Mouse (Mus musculus) adrenal gland, postnatal 14 days (tissue): Measurements from ENCODE around the gene Ptprg. TPM values are rescaled to one million over a fixed set of nuclear protein-coding genes. Genes with fewer than 3 reads are reported as not detected.

Experiments used
- DNase-seq: peaks from one replicate; pipeline ENCODE4 v3.0.0; 2021; ENCODE audit warnings: mixed read lengths
- total RNA-seq: library from RNA; stranded (reverse); gene quantifications from 2 replicates; pipeline ENCODE4 v1.2.3, GENCODE M21; 2021

Ptprg gene
- total RNA-seq, 1 experiment from 2014 or later: 99.9 TPM

GRCm38 (mm10) chr14:11564456-11564855, 11.1 kb downstream of the Ptprg start:
- no peak for DNase-seq

GRCm38 (mm10) chr14:11565283-11565682, 12.0 kb downstream of the Ptprg start:
- DNase-seq: no peak

DNA sequence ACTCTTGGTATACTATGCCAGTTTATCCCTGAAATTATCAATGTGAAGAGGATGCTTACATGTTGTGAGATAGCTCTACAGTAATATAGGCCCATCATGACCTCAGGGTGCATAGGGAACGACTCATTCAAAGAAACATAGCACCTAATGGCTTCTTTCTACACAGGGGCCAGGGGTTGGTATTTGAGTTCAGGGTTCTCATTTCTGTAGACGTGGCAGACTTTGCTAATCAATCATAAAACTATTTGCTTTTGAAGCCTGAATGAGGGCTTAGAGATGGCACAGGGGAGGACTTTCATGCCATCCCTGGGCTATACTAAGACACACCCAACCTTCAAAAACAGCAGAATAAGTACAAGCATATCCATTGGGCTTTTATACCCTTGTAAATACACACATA, 16.4 kb downstream of the Ptprg start:
- DNase-seq: no peak

GRCm38 (mm10) chr14:11571766-11572394, 18.5 kb downstream of the Ptprg start:
- peak; percentile 57 for DNase-seq

GRCm38 (mm10) chr14:11572395-11572784, 19.1 kb downstream of the Ptprg start:
- DNase-seq: no peak

- DNase-seq: no peak
Observed at GRCm38 (mm10) chr14:11573710-11574109, 20.4 kb downstream of the Ptprg start.

GRCm38 (mm10) chr14:11577276-11577909, 24.1 kb downstream of the Ptprg start:
- no peak for DNase-seq

GRCm38 (mm10) chr14:11577910-11578309, 24.6 kb downstream of the Ptprg start:
- DNase-seq: no peak

DNA sequence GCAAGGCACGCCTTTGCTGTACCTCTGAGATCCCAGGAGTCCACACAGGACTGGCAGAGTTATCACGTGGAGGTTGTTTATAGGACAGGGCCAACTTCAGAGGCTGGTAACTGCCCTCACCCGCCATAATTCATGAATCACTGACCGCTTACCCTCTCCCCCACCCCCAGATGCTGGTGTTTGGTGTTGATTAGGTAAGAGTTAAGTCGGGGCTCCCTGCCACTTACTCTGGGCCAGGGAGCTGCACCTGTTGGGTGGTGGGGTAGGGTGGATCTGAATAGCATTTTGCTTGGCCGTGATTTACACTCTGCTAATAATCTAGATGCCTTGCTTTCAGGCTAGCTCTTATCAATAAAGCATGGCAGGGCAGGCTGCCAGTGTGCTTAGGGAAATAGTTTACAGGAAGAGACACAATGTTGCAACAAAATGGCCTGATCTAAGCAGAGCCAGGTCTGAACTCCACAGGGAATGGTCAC, 25.2 kb downstream of the Ptprg start:
- DNase-seq: peak; percentile 58

DNA sequence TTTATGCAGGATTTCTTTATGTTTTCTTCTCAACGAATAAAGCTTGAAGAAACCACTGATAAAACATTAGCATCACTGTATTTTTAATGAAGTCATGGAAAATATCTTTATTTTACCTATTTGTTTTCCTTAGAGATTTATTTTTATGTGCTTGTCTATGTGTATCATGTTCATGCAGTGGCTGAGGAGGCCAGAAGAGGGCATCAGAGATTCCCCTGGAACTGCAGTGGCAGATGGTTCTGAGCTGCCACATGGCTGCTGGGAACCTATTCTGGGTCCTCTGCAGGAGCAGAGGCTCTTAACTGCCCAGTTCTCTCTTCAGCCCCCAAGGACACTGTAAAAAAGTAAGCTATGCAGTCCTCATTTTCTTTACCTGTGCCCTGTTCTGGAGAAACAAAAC, 26.6 kb downstream of the Ptprg start:
- no peak for DNase-seq

- DNase-seq: no peak
Observed at GRCm38 (mm10) chr14:11584263-11584662, 30.9 kb downstream of the Ptprg start.

- no peak for DNase-seq
Observed at GRCm38 (mm10) chr14:11584929-11585633, 31.7 kb downstream of the Ptprg start.

DNA sequence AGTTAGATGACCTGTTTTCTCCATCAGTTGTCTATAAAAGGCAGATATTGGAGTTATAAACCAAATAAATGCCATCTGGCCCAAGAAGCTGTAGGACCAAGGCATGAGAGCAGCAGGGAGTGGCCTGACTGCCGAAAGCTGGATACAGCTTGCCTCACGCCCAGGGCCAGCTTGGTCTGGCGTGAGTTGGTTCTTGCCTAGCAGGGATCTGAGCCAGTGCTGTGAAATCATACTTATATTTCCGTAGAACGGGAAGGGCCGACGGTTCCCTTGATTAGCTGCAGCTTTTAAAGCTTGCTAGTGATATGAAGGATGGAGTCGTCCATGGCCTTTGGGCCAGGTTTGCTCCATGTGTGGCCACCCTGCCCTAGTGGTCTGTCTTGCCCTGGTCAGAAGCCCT, 37.1 kb downstream of the Ptprg start:
- no peak for DNase-seq

- no peak for DNase-seq
Observed at GRCm38 (mm10) chr14:11592650-11593049, 39.3 kb downstream of the Ptprg start.

- DNase-seq: no peak
Observed at GRCm38 (mm10) chr14:11594336-11594735, 41.0 kb downstream of the Ptprg start.

DNA sequence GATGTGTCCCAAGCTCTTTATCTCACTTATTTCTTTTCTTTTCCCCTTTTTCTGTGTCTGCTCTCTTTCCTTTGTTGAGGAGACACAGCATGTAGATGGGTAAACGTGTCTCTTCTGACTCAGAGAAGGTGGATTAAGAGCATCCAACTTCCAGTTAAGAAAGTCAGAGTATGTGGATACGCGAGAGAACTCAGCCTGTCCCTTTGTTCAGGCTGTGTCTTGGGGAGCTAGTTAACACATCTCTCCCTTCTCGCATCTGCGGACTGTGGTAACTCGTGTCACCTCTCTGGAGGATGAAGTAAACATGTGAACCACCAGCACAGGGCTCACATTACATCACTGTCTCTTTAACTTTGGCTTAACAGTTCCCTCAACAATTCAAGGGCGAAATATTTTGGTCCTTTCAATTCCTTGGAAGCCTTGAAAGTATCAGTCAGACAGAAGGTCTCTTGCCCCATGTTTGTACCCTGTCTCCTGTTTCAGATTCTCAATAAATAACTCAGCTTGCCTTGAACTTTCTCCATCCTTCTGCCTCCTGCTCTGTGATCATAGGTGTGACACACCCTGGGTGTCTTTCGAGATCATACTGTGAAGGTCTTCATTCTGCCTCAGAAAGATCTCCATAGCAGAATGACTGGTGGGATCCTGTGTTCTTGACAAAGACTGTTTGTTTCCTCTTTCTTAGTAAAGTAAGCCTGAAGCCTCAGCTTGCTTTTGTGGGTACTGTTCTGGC, 51.0 kb downstream of the Ptprg start:
- peak; percentile 27 for DNase-seq

DNA sequence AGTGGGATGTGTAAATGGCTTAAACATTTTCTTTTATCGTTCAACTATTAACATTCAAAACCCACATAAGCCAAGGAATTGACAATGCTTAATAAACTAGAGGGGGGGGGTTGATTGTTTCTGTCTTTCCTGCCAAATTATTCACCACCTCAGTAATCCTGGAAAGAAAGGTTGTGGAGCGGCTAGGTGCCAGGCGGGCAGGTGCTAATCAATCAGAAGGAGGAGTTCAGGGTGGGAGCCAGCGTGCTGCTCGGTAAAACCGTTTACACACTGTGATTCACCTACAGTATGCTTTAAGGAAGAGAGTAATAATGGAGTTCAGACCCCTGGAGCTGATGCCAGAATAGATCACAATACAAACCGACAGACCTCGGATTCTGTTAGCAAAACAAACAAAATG, 55.0 kb downstream of the Ptprg start:
- no peak for DNase-seq

- DNase-seq: no peak
Observed at GRCm38 (mm10) chr14:11609857-11610582, 56.7 kb downstream of the Ptprg start.

- DNase-seq: peak; percentile 12
Observed at GRCm38 (mm10) chr14:11612426-11612825, 59.1 kb downstream of the Ptprg start.

DNA sequence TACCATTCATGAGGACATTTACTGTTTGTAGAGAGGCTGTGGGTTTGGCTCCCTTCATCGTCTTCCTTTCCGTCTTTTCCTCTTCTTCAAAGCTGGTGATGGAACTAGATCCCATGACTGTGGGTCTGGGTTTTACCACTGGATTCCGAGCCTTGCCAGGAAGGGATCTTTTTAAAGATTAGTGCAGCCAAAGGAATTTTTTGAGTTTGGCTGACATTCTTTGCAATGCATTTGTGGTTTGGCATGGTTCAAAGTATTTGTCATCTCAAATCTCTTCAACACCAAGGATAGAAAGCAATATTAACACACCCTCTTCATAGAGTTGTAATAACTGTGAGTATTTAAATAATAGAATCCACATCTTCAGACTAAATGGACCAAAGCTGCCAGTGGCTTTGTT, 59.8 kb downstream of the Ptprg start:
- DNase-seq: no peak

GRCm38 (mm10) chr14:11615697-11616096, 62.4 kb downstream of the Ptprg start:
- no peak for DNase-seq

- DNase-seq: peak; percentile 65
Observed at GRCm38 (mm10) chr14:11617362-11617761, 64.0 kb downstream of the Ptprg start.
